Mouse (Mus musculus): ENCODE results near the gene Sfrp4. TPM values are rescaled to one million over a fixed set of nuclear protein-coding genes. Genes with fewer than 3 reads are reported as not detected.
"Not testable (repeated sequence)": the region's sequence is repeated elsewhere in the genome, so short reads cannot be mapped to it uniquely, and the experiment has no call there.

Sfrp4 gene
- total RNA-seq (2021): 10 to 100 TPM in 1 of 2 experiments, 1 to 10 TPM in 1; 2.7 to 14.8 TPM
- long read RNA-seq, experiment 1, transcript Sfrp4-201 (6 exons, 1,764 nt): major isoform, 5 of 5 reads
- long read RNA-seq, experiment 1, partial matches to known transcripts: 0 of 5 reads
- long read RNA-seq, experiment 1, other reads (novel, unspliced or antisense): 0 of 5 reads
- long read RNA-seq, experiment 2, transcript Sfrp4-201 (6 exons, 1,764 nt): major isoform, 13 of 14 reads
- long read RNA-seq, experiment 2, partial matches to known transcripts: 0 of 14 reads
- long read RNA-seq, experiment 2, other reads (novel, unspliced or antisense): 1 of 14 reads

DNA sequence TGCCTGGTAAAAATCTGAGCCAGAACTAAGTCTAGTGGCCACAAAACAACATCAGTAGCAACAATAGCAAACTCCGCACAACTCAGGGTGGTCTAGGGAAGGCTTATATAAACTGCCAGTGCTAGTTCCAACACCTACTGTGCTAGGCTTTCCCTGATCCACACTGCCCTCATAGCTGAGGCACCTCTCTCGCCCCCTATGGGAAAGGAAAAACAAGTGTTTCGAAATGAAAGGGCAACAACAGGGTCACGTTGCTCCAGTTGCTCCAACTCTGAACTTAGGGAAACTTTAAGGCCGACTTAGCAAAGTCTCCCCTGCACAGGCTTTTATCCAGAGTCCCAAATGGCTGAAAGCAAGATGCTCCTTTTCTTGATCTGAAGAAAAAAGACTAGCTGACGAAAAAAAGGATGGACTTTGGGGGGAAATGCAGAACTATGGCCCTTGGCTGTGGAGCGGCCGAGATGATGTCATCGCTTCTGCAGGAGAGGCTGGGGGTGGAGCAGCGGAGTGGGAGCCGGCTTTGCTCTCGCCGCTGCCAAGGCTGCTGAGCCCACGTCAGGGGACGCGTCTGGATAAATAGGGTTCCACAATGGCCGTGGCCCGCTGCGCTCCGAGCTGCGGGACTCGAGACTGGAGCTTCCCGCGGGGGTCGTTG is at the start of gene Sfrp4:
Gene Sfrp4 (plus strand): TSS at position 532 of the 655 bp plus-strand sequence.
- peak; percentile 51 for DNase-seq

DNA sequence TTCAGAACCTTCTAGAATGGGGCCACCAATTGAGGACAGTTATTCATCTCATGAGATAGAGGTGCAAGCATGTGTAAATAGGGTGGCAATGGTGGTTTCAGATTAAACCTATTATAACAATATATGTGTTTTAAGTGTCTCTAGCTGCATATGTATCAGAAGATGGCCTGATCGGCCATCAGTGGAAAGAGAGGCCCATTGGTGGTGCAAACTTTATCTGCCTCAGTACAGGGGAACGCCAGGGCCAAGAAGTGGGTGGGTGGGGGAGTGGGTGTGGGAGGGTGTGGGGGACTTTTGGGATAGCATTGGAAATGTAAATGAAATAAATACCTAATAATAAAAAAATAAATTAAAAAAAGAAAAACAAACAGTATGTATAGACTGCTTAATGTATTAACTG is 48.2 kb upstream of the Sfrp4 start:
- not testable (repeated sequence) for DNase-seq

DNA sequence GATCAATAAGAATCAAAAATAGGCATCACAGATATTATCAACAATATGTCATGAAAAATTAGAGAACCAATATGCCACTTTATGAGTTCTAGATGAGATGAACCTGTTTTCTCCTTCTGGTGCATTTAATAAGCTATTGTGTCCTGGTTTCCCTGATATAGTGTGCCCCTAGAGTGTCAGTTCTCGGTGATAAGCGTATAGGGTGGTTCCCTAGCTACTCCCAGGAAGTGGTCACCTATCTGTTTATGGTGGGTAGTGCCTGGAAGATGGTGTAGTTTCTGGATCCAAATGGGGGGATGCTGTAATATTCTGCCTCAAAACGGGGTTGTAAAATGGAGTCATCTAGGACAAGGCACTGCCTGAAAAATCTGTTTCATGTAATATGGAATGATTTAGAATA is 47.0 kb upstream of the Sfrp4 start:
- no peak for DNase-seq

DNA sequence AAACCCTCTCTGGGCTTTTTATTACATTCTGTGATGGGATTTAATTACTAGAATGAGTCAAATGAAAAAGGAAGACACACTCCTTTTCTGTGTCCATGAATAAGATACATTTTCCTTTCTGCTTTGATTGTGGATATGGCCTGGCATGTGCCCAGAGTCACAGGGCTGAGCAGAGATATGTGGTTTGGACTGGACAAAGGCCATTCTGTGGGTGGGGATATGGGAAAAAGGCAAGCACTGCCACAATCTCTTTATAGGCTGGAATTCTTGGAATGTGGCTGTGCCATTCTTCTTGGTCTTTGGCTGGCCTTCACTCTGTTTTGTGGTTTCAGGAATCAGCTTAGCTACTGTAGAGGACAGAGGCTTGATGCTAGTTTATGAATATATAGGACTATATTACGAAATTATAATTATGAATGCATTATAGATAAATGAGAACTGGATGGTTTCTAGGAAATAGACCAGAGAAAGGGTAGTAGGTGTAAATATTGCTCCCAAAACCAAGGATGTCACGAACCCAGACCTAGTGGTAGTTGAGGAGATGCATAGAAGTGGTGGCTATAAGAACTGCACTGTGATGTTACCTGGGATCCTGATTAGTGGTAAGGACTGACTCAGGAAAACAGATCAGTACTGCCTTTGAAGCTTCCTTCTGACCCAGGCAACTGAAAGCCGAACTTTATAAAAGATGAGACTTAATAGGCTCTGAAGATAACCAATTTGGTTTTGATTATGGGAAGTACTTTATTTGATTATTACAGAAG is 31.7 kb upstream of the Sfrp4 start:
- no peak for DNase-seq

DNA sequence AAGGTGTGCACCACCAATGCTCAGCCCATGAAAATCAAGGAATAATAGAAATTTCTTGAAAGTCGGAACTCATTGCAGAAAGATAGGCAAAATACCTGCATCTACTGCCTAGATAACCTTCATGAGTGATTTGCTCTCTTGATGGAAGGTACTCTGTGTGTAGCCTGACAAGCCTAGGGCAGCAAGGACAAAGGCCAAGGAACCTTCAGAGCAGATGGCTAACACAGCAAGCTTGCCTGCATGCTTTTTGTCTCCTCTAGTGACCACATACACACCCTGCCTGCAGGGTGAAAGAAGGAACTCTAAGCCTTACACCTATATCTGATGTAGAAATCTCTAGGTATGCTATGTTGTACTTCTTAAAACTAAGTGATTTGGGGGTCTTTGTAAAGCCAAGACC is 27.8 kb upstream of the Sfrp4 start:
- DNase-seq: no peak

DNA sequence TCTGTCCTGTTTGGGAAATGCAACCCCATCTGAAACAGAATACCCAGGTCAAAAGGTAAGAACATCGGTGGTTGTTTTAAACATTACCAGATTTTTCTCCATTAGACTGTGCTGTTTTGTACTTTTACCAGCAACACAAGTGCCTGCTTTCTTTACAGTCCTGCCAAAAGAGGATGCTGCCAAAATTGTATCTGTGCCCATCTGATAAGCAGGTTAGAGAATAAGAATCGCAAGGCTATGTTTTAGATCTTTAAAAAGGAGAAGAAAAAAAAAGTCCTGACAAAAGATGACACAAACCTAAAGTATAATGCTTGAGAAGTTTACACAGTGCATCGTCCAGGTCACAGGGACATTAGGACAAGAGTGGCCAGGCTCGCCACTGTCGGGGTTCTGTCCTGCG is 23.7 kb upstream of the Sfrp4 start:
- no peak for DNase-seq

DNA sequence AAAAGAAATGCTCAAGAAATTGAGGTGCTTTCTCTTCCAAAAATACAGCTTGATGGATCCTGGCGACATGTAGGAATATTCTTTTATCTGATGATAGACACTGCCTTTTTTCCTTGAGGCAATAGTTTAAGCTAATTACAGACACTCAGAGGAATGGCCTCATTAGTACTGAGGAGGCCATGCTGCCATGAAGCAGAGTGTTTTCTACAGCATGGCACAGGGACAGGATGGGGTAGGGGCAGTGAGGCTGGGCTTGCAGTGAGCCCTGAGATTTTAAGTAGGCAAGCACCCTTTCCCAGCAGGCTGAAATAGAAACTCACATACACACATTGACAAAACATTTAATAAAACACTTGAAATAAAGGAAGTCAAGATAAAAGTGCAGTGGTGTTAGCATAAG is 20.4 kb upstream of the Sfrp4 start:
- DNase-seq: no peak

DNA sequence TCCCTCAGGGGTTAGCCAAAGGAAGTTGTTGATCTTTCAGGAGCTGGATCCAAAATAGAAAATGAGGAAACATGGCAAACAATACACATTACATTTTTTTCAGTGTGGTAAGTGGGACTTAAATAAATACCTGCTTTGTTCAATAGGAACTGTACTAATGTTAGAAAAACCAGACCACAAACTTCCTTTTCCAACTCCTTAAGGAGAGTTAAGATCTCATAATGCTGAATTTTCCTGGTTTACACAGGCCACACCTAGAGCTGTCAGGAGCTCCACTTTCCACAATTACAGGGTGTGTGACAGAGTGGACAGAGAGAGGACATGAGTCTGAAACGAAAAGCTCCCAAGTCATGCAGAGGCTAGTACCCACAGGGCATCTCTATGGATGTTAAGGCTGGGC is 19.2 kb upstream of the Sfrp4 start:
- DNase-seq: no peak

DNA sequence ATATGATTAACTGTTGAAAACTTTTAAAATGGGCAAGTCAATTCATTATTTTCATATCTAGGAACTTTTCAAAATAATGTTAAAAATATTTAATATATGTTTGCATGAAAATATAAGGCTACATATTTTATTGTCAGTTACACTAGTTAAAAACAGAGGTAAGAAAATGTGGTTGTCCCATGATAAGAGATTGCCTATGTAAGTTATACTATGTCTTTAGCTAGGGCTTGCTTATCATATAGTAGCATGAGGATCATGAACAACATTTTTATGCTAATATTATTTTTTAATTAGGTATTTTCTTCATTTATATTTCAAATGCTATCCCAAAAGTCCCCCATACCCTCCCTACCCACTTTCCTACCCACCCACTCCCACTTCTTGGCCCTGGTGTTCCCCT is 18.0 kb upstream of the Sfrp4 start:
- no peak for DNase-seq

DNA sequence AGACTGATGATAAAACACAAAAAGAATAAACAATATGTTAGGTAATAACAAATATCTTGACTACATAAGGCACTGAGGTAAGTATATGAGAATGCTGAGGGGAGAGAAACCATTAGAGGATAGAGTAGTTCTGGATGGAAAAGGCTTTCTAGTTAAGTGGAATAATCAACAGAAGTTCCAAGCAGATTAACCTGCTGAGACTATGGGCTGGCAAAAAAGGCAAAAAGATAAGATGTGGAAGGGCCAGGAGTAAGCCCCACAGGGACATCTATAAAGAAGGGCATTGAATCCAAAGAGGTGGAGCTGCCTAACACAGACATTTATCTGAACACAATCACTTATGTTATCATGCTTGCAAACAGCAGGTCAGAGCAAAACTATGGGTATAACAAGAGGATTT is 14.8 kb upstream of the Sfrp4 start:
- DNase-seq: no peak

DNA sequence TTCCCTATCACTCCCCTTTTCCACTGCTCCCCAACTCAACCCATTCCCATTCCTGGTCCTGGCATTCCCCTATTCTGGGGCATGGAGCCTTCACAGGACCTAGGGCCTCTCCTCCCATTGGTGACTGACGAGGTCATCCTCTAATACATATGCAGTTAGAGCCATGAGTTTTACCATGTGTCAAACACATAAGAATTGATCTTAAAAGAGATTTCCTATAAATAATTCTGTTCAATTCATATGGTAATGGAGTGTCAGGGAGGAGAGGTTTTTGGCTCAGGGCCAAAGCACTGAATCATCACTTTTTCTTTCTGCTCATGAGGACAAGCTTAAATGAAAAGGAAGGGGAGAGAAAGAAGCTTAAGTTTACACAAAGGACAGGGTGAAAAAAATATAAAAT is 10.6 kb upstream of the Sfrp4 start:
- DNase-seq: no peak

DNA sequence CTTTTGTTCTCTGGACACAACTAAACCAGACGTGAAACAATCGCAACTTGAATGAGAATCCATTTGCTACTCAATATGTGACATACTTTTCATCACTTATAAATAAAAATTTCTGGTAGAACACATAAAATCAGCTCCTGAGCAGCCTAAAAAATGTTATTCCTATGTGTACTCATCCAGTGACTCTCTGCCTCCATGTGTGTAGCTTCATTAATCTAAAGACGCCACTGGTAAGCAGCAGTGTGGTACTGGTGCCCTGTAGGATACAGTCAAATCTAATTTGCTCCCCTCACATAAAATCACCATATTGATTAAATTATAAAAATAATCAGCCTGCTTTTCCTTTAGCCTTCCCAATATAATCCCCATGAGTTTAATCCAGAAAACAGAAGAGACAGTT is 9.9 kb upstream of the Sfrp4 start:
- no peak for DNase-seq

DNA sequence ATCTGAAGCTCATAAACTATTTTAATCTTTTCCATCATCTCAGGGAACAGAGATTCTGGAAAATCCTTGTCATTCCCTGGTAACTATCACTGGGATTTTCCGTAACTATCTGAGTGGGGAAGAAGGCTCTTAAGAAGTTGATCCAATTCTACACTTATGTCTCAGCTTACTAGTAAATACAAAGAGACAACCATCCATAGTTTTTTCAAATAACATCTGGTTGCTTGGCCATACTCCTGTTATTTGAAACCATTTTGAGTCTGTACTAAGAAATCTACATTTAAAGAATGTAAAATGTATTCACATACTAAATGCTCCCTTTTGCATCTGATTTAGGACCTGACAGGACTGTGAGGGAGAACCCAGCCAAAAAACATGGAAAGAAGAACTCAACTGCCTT is 9.5 kb upstream of the Sfrp4 start:
- DNase-seq: no peak

DNA sequence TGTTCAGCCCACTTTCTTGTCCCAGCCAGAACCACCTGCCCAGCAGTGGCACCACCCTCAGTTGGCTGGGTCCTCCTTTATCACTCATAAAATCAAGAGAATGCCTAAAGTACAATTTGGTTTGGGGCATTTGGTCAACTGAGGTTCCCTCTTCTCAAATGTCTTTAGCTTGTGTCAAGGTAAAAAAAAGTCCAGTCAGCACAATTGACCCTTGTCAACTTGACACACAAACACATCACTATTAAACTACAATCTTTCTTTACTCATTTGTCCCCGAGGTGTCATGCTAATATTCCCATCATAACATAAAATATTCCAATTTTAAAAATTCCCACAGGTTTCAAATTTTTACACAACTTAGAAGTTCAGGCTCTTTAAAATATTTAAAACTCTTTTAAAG is 8.6 kb upstream of the Sfrp4 start:
- no peak for DNase-seq

DNA sequence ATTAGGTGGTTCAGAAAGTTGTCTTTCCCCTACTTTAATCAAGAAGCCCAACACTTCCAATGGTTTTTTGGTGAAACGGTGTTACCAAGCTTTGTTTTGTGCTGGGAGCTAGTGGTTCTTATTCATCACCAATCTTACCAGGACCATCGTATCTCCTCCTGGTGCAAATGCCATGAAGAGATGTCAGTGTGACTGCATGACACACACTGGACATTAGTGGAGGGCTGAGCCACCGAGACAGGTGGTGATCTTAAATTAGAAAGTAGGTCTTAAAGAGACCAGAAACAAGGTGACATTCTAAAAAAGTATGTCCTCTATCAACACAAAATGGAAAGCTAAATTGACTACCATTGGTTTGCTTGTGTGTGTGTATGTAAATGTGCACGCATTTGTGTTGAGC is 4.8 kb upstream of the Sfrp4 start:
- DNase-seq: no peak

DNA sequence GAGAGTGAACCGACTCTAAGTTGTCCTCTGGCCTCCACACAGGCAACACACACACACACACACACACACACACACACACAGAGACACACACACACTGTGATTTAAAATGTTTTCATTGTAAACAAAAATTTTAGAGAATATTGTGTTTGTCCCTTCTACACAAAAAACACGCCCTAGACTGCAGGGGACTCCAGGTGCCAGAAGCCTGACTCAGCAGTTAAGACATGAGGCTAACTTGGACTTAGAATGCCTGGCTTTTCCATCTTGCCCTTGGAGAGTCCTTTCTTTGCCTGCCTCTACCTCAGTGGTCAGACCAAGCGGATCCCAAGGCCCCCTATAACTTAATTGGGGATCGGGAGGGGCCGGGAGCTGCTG is 4.1 kb upstream of the Sfrp4 start:
- no peak for DNase-seq

DNA sequence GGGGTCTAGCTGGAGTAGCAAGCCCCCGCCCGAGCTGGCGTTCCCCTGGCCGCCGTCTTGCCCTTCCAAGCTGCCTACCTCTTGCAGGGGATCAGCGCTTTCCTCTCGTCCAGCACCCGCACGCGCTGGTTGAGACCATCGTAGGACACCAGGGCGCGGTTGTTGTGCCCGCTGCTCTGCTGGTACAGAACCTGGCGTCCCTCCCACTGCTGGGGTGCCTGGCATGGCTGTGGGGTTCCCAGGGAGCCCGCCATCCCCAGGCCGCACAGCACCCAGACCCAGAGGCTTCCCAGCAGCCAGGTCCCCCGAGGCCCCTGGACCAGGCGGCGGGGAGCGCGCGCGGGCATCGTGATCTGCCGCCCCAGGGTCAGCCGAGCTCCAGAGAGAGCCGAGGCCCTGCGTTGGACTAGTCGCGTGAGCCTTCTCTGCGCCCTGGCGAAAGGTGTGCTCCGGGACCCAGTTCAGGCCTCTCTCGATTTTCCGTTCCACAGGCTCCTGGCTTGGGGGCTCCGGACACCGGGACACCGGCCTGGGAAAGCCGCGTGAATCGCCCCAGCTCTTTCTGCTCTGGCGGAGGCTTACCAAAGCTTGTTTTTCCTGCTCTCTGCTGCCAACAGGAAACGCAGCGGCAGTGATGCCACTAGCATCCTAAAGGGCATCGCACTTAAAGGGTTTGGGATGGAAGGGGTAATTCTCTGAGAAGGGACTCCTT is 3.5 kb upstream of the Sfrp4 start, which contains the start of gene Epdr1:
Gene Epdr1 (minus strand): TSS at position 712 of the 712 bp plus-strand sequence.
- peak; percentile 45 for DNase-seq

DNA sequence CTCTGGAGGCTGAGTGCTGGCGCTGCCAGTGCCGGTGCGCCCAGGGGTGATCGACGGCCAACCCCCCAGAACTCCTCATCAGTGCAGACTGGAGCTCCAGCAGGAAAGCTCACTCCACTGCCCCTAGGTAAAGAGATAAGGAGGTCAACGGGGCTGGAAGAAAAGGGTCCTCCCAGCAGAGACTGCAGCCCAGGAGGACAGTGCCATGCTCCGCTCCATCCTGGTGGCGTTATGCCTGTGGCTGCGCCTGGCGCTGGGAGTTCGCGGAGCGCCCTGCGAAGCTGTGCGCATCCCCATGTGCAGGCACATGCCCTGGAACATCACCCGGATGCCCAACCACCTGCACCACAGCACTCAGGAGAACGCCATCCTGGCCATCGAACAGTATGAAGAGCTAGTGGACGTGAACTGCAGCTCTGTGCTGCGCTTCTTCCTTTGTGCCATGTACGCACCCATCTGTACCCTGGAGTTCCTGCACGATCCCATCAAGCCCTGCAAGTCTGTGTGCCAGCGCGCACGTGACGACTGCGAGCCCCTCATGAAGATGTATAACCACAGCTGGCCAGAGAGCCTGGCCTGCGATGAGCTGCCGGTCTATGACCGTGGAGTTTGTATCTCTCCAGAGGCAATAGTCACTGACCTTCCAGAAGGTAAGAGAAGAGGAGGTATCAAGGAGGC is 463 bp downstream of the Sfrp4 start:
- DNase-seq: no peak

DNA sequence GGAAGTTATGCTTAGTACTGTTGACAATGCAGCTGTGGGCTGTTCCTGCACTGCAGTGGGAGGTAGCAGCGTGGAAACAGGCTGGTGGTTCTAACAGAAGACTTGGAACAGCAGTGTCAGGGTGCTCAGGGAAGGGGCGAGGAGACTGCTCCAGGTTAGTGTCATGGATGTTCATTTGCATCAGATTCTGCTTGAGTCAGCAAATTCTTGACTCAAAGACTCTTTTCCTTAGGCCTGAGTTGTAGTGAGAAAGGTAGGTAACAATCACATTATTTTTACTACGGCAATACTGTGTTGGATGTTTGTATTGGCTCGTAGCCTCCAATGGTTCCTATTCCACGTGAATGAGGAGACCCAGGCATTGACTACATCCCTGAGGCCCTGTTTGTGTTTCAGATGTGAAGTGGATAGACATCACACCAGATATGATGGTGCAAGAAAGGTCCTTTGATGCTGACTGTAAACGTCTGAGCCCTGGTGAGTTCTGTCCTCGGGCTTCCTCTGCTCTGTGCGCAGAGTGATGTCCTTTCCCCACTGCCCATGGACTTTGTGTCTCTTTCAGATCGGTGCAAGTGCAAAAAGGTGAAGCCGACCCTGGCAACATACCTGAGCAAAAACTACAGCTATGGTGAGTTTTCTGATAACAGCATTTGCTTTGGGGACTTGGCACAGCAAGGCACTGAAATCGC is 1.9 kb downstream of the Sfrp4 start:
- DNase-seq: no peak

DNA sequence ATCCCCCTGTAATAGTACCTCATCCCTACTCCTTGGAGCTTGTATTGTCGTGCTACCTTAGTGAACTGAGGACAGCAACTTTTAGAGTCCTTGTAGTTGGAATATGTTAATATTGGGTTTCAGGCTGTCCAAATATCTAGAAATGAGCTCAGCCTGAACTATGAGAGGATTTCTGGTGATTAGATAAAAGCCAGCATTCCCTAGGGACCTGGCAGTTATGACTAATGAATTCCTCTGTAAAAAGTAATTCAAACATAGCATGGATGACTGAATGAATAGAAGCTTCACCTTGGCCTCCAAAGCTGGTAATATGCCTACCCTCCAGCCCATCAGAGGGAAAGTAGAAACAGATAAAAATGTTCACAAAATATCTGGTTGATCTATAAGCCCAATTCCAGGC is 3.6 kb downstream of the Sfrp4 start:
- DNase-seq: no peak

All from gastrocnemius, postnatal 25 days (tissue).